Mouse (Mus musculus): ENCODE results near the gene Gm43064.

GRCm38 (mm10) chr3:103802861-103803260 is 6.5 kb upstream of the Gm43064 start:
- TF ChIP-seq CTCF (IDR thresholded peaks at IDR 0.05) = no peak
- no peak for TF ChIP-seq EP300 (IDR thresholded peaks at IDR 0.05)
